Mouse (Mus musculus): ENCODE results near the gene Ttll5.

Gene Ttll5

GRCm38 (mm10) chr12:86104297-86104696 lies 279.8 kb downstream of the Ttll5 start:
- WGBS, result 47% methylated on average over 11 of the region's 11 CpGs

- 78% methylated on average over 9 of the region's 10 CpGs for WGBS
These were observed 281.1 kb downstream of the Ttll5 start for GRCm38 (mm10) chr12:86105546-86105945.

GRCm38 (mm10) chr12:86106086-86106485 lies 281.6 kb downstream of the Ttll5 start:
- 85% methylated on average over 9 of the region's 9 CpGs for WGBS

GRCm38 (mm10) chr12:86107645-86108044 lies 283.2 kb downstream of the Ttll5 start:
- 67% methylated on average over 7 of the region's 7 CpGs for WGBS

- WGBS, result 82% methylated on average over 4 of the region's 4 CpGs
These were observed 285.1 kb downstream of the Ttll5 start for GRCm38 (mm10) chr12:86109531-86109930.

GRCm38 (mm10) chr12:86110637-86111036 lies 286.2 kb downstream of the Ttll5 start:
- 99% methylated on average over 2 of the region's 2 CpGs for WGBS
